Mouse (Mus musculus) cerebellum, adult 8-10 months (tissue): ENCODE measurements around the gene Nr1h4.

Source experiments
- DNase-seq: peaks from one replicate; pipeline ENCODE4 v3.0.0; 2022

Nr1h4 gene

GRCm38 (mm10) chr10:89520381-89520780, 13.0 kb downstream of the Nr1h4 start:
- DNase-seq: no peak

DNA sequence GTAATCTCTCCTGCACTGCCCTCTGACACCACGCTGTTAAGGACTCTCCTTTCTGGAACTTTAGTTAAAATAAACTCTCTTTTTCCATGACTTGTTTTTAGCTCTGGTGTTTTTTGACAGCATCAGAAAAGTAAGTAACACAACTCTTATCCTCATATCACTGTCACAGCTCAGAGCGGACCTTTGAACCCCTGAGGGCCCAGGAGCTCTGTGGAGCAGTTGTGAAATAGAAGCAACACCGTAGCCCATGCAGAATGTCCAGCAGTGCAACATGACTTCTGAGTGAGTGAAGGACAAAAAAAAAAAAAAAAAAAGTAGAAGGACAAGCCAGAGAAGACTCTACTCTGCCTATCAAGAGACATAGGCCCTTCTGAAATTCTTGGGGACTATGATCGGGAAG, 14.2 kb downstream of the Nr1h4 start:
- DNase-seq: no peak

DNA sequence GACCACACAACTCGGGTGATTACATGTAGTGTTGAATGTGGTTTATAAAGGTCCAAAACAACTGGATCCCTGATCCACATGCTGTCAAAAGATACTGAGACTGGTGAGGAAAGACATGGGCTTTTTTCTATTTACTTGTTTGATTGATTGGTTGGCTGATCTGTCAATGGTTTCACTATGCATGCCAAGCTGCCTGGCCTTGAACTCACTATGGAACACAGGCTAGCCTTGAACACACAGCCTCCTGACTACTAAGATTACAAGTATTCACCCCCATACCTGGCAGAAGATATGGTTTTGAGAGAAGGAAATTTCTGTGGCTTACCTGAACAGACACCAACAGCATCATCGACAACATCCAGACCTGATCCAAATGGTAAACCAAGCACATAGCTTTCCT, 15.0 kb downstream of the Nr1h4 start:
- no peak for DNase-seq

GRCm38 (mm10) chr10:89515813-89516212, 17.6 kb downstream of the Nr1h4 start:
- DNase-seq: no peak

DNA sequence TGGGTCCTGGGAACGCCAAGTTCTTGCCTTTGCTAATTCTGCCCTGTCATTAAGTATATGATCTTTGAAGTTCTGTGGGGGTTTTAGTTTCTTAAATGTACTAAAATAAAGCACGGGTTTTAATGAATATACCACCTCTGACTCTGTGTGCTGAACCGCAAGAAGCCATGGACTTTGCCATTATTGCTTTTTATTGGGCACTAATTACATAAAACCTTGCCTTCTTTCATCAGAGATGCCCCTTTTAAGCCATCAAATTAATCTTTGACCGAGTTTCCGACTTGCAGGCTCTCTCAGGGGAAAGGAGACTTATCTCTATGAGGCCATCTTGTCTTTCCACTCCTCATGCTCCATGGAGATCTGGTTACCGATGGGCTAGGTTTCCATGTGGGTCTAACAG, 20.8 kb downstream of the Nr1h4 start:
- no peak for DNase-seq

GRCm38 (mm10) chr10:89510547-89510946, 22.8 kb downstream of the Nr1h4 start:
- DNase-seq: no peak

DNA sequence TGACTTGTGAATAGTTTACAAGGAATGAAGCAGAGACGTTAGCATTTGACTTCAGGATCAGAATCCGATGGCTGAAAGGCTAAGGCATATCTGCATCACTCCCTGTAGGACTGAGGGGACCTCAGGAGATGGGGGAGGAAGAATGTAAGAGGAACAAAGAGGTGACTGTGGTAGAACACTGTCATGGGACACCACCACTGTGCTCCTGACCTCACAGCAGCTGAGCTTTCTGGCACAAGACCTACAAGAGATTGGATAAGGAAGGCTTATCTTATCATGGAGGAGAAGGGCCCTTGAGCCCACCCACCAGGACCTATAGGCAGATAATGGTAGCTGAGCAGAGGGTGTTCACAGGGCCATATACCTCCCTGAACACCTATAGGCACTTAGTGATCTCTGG, 24.8 kb downstream of the Nr1h4 start:
- no peak for DNase-seq

DNA sequence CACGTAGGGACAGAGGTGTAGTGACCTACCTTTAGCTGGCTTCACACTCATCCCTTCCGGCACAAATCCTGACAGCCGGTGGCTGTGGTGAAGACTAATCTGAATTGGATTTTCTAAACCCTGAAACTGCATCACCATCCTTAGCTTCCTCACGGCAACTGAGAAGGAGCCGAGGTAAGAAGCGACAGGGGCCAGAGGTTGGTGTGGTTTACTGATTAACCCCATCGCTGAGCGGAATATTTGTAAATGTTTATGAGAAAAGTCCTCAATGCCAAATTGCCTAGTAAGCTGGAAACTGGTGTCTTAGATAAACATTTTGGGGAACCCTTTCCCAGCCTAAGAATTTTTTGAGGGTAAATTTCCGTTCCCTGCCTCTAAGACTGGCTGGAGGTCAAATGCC, 26.9 kb downstream of the Nr1h4 start:
- no peak for DNase-seq

- DNase-seq: no peak
Observed at GRCm38 (mm10) chr10:89505592-89505955, 27.8 kb downstream of the Nr1h4 start.

DNA sequence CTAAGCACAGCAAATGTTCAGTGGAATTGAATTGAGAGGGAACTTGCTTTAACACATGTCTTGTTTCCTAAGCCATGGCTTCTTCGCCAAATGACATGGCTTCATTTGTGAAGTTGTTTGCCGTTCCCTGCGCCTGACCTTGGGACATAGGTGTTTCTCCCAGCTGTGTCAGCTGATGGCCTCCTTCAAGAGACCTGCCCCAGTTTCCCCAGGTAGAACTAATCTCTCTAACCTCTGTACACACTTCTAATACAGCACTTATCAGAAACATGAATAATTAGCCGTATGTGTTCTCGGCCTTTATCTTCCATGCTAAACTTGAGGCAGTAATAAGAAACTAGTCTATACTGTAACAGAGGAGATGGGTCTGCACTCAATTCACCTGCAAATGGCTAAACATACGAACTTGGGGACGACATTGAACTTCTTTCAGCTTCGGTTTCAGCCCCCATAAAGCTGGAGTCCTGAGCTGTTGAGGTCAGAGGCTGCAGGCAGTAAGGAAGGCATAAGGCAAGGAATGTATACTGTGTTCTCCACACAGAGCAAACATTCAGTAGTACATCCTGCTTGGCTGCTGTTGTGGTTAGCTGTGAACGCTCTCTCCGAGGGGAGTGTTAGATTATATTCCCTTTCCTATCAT, 28.3 kb downstream of the Nr1h4 start:
- DNase-seq: no peak

- DNase-seq: no peak
Observed at GRCm38 (mm10) chr10:89502986-89503560, 30.3 kb downstream of the Nr1h4 start.

- no peak for DNase-seq
Observed at GRCm38 (mm10) chr10:89501902-89502301, 31.5 kb downstream of the Nr1h4 start.

- DNase-seq: no peak
Observed at GRCm38 (mm10) chr10:89495537-89495936, 37.8 kb downstream of the Nr1h4 start.

- no peak for DNase-seq
Observed at GRCm38 (mm10) chr10:89491321-89491720, 42.1 kb downstream of the Nr1h4 start.

DNA sequence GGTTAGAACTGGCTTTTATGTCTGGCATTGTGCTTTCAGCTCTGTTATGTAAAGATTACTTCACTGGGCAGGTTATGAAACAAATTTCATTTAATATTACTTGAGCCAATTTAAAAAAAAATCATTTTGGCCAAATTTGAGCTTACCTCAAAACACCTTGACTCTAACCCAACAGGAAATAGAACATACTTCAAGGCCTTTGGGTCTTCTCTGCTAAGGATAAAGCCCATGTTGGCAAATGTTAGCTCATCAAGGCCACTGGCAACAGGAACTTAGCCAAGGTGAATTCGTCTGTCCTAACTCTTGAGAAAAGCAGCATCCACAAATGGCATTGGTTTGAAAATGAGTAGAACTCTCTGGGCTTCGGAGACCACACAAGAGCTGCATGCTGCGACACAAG, 43.1 kb downstream of the Nr1h4 start:
- DNase-seq: no peak

DNA sequence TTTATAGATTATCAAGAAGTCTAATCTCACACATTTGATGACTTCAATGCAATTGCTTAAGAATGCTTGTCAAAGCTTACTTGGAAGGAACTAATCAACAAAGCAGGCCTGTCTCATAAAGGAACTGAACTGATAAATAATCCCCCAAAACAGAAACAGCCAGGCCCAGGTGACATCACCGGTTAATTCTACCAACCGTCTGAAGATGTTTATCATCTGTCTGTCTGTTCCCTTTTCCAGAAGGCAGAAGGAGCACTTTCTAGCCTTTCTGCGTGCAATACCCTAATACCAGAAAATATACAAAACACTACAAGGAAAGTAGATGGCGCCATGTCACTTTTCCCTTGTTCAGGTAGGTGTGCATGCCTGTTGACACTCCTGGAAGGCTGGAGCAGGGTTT, 43.9 kb downstream of the Nr1h4 start:
- DNase-seq: no peak

DNA sequence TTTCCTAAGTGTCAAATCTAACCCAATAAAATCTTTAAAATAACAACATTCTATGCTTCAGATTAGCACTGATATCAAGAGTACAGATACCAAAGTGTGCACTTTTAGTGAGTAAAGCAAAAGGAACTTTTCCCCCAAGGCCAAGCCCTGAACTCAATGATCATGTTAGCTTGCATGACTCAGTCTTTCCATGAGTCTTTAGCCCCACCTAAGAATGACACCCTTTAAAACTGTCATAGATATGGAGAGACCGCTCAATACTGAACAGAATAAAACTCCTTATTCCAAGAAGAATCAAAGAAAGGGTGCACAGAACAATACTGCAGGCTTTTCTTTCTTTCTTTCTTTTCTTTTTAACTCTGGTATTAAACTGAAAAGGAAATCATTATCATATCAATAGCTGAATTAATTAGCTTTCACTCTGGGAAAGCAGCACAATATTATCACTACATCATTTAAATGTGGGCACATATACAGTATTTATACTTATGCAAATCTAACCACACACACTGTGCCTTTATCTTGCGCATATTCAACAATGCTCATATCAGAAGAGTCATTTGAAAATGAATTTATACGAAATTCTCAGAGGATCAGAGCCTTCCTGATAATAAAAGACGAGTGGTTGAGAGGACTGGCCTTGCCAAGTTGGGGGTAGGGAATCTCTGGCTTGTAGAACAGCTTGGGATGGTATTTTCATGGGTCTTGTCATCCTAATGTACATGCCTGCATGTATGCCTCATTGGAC, 46.2 kb downstream of the Nr1h4 start:
- no peak for DNase-seq

- DNase-seq: no peak
Observed at GRCm38 (mm10) chr10:89484907-89485306, 48.5 kb downstream of the Nr1h4 start.

DNA sequence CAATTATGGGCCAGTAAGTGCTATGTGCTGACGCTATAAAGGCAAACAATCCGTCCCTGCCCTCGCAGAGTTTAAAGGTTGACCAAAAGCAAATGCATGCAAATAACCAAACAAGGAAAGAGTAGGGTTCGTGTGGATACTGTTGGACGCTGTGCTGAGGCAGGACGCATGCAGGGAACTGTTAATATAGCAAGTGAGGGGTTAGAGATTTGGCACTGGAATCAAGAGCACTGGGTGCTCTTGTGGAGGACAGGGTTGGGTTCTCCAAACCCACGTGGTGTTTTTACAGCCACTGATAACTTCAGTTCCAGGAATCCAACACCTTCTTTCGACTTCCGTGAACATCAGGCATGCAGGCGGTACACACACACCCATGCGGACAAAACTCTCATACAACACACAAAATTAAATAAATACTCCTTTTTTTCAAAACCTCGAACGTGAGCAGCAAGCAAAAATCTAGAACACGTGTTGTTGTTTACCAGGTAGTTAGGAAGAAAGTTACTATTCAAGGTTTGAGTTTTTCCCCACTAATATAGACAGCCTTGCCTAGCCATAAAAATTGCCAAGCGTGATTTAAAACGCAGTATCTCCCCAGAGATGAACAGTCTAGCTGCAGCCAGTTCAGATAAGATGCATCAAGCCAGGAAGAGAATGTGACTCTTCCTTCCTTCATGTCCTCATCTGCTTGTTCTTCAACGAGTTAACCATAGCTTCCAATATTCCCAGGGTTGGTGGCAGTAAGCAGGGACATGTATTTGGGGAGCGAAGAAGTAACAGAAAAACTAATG, 49.4 kb downstream of the Nr1h4 start:
- DNase-seq: no peak

GRCm38 (mm10) chr10:89483113-89483512, 50.3 kb downstream of the Nr1h4 start:
- DNase-seq: no peak

DNA sequence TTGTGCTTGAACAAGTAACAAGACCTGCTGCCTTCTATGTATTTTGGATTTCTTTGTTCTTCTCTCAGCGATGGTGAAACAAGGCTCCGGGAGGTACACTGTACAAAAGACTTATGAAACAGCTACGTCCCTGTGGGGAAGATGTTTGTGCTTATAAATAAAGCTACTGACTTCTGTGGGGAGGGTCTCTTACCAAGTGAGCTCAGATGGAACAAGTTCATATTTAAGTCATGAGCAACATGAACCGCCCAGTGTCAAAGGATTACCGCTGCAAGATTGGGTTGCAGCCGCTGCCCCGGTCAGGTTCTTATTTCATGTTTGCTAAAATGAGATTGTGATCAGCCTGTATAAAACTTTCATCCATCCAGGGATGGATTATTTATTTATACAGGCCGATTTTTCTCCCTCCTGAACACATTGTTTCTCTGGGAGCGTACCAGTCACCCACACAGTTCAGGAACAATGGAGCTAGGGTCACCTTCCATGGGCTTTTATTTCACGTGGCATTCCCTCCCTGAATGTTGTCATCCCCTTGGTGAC, 51.2 kb downstream of the Nr1h4 start:
- no peak for DNase-seq

DNA sequence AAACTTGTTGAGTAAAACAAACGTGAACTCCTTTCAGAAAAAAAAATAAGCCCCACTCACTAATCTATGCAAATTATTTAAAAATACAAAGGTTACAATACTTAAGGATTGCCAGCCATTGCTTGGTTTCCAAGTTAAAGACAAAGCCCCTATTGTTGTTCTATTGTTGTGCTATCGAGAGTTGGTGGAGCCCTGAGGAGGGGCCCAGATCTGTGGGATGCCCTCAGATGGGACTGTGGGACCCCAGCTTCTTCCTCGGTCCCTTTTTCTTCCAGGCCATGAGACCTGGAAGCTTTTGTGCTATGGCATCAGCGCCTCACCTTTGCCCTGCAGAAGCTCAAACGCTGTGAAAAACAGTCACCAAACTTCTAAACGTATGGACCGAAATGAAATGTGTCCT, 51.7 kb downstream of the Nr1h4 start:
- DNase-seq: no peak

- no peak for DNase-seq
Observed at GRCm38 (mm10) chr10:89478766-89479165, 54.6 kb downstream of the Nr1h4 start.
